Mouse (Mus musculus) ES-E14 (cell line): ENCODE results near the gene Med7. TPM values are rescaled to one million over a fixed set of nuclear protein-coding genes. Genes with fewer than 3 reads are reported as not detected.

ENCODE experiments used
- DNase-seq: peaks from one replicate; pipeline ENCODE4 v3.0.0-alpha.2; 2013; ENCODE audit warnings: low read depth, low spot score
- H3K27ac ChIP-seq: 2 replicates; pipeline ENCODE4 v1.5.1; 2012; ENCODE audit warnings: low read depth, mild to moderate bottlenecking, low read length, moderate library complexity, mixed read lengths; ENCODE audit not compliant: poor library complexity, insufficient read depth, severe bottlenecking
- H3K36me3 ChIP-seq: 2 replicates; pipeline ENCODE4 v1.6.1; 2012; ENCODE audit warnings: mild to moderate bottlenecking, low read length, moderate library complexity, mixed read lengths; ENCODE audit not compliant: control insufficient read depth, poor library complexity, insufficient read depth, severe bottlenecking
- H3K4me1 ChIP-seq, 2 experiments: fragments of 150-350 bp in 1 of 2; sonication (generic) in 1 of 2; 2 replicates each; pipeline ENCODE4 v1.6.1; 2012; ENCODE audit warnings: low read length in 2 of 2, mild to moderate bottlenecking in 1 of 2, mixed read lengths in 1 of 2; ENCODE audit not compliant: control insufficient read depth in 2 of 2, insufficient read depth in 2 of 2, poor library complexity in 1 of 2
- H3K4me3 ChIP-seq, 2 experiments: fragments of 150-350 bp in 1 of 2; sonication (generic) in 1 of 2; 2 replicates each; pipeline ENCODE4 v1.5.1; 2012; ENCODE audit warnings: low read length in 2 of 2, low read depth in 1 of 2, mild to moderate bottlenecking in 1 of 2, mixed read lengths in 1 of 2; ENCODE audit not compliant: insufficient read depth in 1 of 2, poor library complexity in 1 of 2, severe bottlenecking in 1 of 2
- H3K9ac ChIP-seq: 2 replicates; pipeline ENCODE4 v1.6.1; 2012; ENCODE audit warnings: low read depth, mild to moderate bottlenecking, low read length, mixed read lengths; ENCODE audit not compliant: poor library complexity, insufficient read depth, severe bottlenecking
- H3K9me3 ChIP-seq: fragments of 150-350 bp; sonication (generic); 2 replicates; pipeline ENCODE4 v1.6.1; 2012; ENCODE audit warnings: low read depth, mild to moderate bottlenecking, low read length; ENCODE audit not compliant: control insufficient read depth, insufficient read depth
- CHD2 ChIP-seq: IDR thresholded peaks from 2 replicates; pipeline ENCODE4 v1.6.1; 2014; ENCODE audit warnings: mild to moderate bottlenecking, low read depth, low read length, inconsistent platforms
- HCFC1 ChIP-seq: IDR thresholded peaks from 2 replicates; pipeline ENCODE4 v1.6.1; 2012; ENCODE audit warnings: low read length, inconsistent platforms, borderline replicate concordance; ENCODE audit not compliant: insufficient read depth
- MAFK ChIP-seq: IDR thresholded peaks from 2 replicates; pipeline ENCODE4 v1.6.1; 2014; ENCODE audit warnings: mild to moderate bottlenecking, low read depth, low read length, inconsistent platforms; ENCODE audit not compliant: insufficient read depth
- ZC3H11A ChIP-seq: IDR thresholded peaks from 2 replicates; pipeline ENCODE4 v1.6.1; 2012; ENCODE audit warnings: low read depth, mild to moderate bottlenecking, inconsistent platforms, low read length, borderline replicate concordance
- ZNF384 ChIP-seq: IDR thresholded peaks from 2 replicates; pipeline ENCODE4 v1.6.1; 2012; ENCODE audit warnings: low read depth, low read length, inconsistent platforms
- in situ Hi-C, 2 experiments: fragments of 600-800 bp; cut with MboI; formaldehyde crosslinking; loops; one replicate each; pipeline ENCODE4 v1.15.1; 2025; ENCODE audit warnings: low sequenced_read_pairs in 2 of 2, inconsistent platforms in 1 of 2; ENCODE audit not compliant: unreplicated experiment in 2 of 2
- total RNA-seq: library from RNA; depleted of rRNA; stranded (reverse); fragments of 300-350 nt; gene quantifications from 2 replicates; pipeline ENCODE4 v1.2.3, GENCODE M21; 2012

The Med7 gene
- total RNA-seq, 1 experiment = 44.1 TPM

GRCm38 (mm10) chr11:46435363-46435762, 1.4 kb upstream of the Med7 start:
- H3K27ac ChIP-seq = no peak overlapping the region
- no peak for TF ChIP-seq MAFK
- no peak for TF ChIP-seq CHD2
- TF ChIP-seq HCFC1 = no peak
- TF ChIP-seq ZC3H11A = no peak
- no peak for TF ChIP-seq ZNF384
- DNase-seq = no peak
- H3K36me3 ChIP-seq = peaks cover 3% of the 10 kb centered on the region
- no peak overlapping the region for H3K4me3 ChIP-seq
- in situ Hi-C loops = no loop called here
- no peaks in the 10 kb centered on the region for H3K9me3 ChIP-seq
- peaks cover 0 to 5% of the 10 kb centered on the region in 2 experiments; a peak in 1 of 4 replicates for H3K4me1 ChIP-seq
- no peak overlapping the region for H3K9ac ChIP-seq

- H3K27ac ChIP-seq = no peak overlapping the region
- H3K4me1 ChIP-seq = peaks cover 0 to 5% of the 10 kb centered on the region in 2 experiments; a peak in 1 of 4 replicates
- peaks cover 5% of the 10 kb centered on the region for H3K36me3 ChIP-seq
- H3K4me3 ChIP-seq = peak overlapping the region; percentile 90 to 92
- no peak for TF ChIP-seq ZC3H11A
- no peak; the same call in 1 of the 2 replicates for TF ChIP-seq HCFC1
- no peak for TF ChIP-seq MAFK
- peak; percentile 26; the same call in 1 of the 2 replicates for TF ChIP-seq ZNF384
- 0 out of 2 replicates have a peak, but pooled peaks have one; percentile 3 for TF ChIP-seq CHD2
- peak overlapping the region; percentile 92 for H3K9ac ChIP-seq
- no peaks in the 10 kb centered on the region for H3K9me3 ChIP-seq
- DNase-seq = peak; percentile 44
- in situ Hi-C loops = no loop called here
Measured at GRCm38 (mm10) chr11:46437459-46438000, 805 bp downstream of the Med7 start.

GRCm38 (mm10) chr11:46439005-46439543, 2.3 kb downstream of the Med7 start:
- no peak overlapping the region for H3K27ac ChIP-seq
- H3K4me1 ChIP-seq = peaks cover 0 to 5% of the 10 kb centered on the region in 2 experiments; a peak in 1 of 4 replicates
- in situ Hi-C loops = no loop called here
- no peak overlapping the region for H3K4me3 ChIP-seq
- peaks cover 5% of the 10 kb centered on the region for H3K36me3 ChIP-seq
- no peak overlapping the region for H3K9ac ChIP-seq
- H3K9me3 ChIP-seq = no peaks in the 10 kb centered on the region
- DNase-seq = no peak
- TF ChIP-seq MAFK (no peak), ZC3H11A (no peak), ZNF384 (no peak), CHD2 (no peak), HCFC1 (no peak)

GRCm38 (mm10) chr11:46441774-46442173, 5.0 kb downstream of the Med7 start:
- in situ Hi-C loops = no loop called here
- Histone ChIP-seq H3K36me3 (peaks cover 5% of the 10 kb centered on the region), H3K27ac (no peak overlapping the region), H3K4me1 (peaks cover 0 to 5% of the 10 kb centered on the region in 2 experiments; a peak in 1 of 4 replicates), H3K9me3 (no peaks in the 10 kb centered on the region), H3K4me3 (no peak overlapping the region), H3K9ac (no peak overlapping the region)
- no peak for DNase-seq
- no peak for TF ChIP-seq MAFK
- TF ChIP-seq ZC3H11A = no peak
- no peak for TF ChIP-seq CHD2
- TF ChIP-seq HCFC1 = no peak
- TF ChIP-seq ZNF384 = no peak

- no peak for TF ChIP-seq HCFC1
- no peak for TF ChIP-seq ZC3H11A
- TF ChIP-seq ZNF384 = no peak
- no peak for TF ChIP-seq CHD2
- no peak for TF ChIP-seq MAFK
- DNase-seq = no peak
- Histone ChIP-seq H3K9ac (no peak overlapping the region), H3K9me3 (no peaks in the 10 kb centered on the region), H3K4me3 (no peak overlapping the region), H3K36me3 (peaks cover 5% of the 10 kb centered on the region), H3K27ac (no peak overlapping the region), H3K4me1 (peaks cover 0 to 2% of the 10 kb centered on the region in 2 experiments; a peak in 1 of 4 replicates)
- in situ Hi-C loops = no loop called here
Measured at GRCm38 (mm10) chr11:46443152-46443551, 6.4 kb downstream of the Med7 start.
